In the genomic region with DNA sequence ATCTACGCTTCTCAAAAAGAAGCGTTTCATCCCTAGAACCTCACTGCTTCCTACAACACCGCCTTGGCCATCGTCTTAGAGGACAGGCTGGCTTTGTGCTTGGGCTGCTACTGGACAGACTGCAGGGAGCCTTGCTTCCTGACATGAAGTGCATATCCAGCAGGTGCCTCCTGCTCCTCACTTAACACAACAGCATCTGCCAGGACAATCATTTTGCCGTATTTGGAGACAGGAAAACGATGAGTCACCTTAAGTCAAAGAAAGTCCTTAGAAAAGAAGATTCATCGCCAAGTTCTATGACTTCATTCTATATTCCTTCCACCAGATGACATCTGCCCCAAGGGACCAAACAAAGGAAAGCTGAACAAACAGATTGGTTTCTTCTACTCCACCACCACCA, we compare ENCODE assay signal across 13 mouse cellular contexts.
DNase-seq lines count a peak whose midpoint lies in the region; ATAC-seq and TF ChIP-seq lines count a peak whose summit lies in the region.
"Had no signal": no experiment of that assay in that cellular context is flagged by ENCODE, and none has a peak within 500 bp of the region (broad histone marks: within the 10 kb centered on the region; RNA-seq: fewer than 3 reads in every experiment).

No protein-coding gene starts in this region.

- ATAC-seq in frontal cortex, adult (ENCODE audit: low TSS enrichment) = peak; percentile 50; the same call in 1 of the 2 replicates
- peak; percentile 52; the same call in 1 of the 2 replicates for ATAC-seq in lung, postnatal 0 days
- no peak for ATAC-seq in liver, postnatal 0 days
- ATAC-seq: forebrain, embryonic 16.5 days had no signal

- DNase-seq in frontal cortex, postnatal 25 days (ENCODE audit: low spot score in 2 of 2) = no peak
- peak; percentile 27 for DNase-seq in lung, postnatal 0 days (ENCODE audit: low spot score)
- DNase-seq in lung, postnatal 10 days = no peak
- peak; percentile 29 to 38 for DNase-seq in heart, postnatal 14 days
- peak; percentile 35 for DNase-seq in skeletal muscle tissue, adult 2 months (ENCODE audit: low read depth, low spot score)
- no peak for DNase-seq in liver, postnatal 0 days
- no peak for DNase-seq in cerebellum, adult 11-12 months
- DNase-seq: layer of hippocampus, postnatal 36 days; right cerebral cortex, postnatal 14 days had no signal

- H3K4me1 ChIP-seq in lung, postnatal 0 days (ENCODE audit: insufficient read depth, low read depth, low read length) = no peaks in the 10 kb centered on the region
- no peaks in the 10 kb centered on the region for H3K4me1 ChIP-seq in liver, postnatal 0 days (ENCODE audit: insufficient read depth)
- H3K4me1 ChIP-seq: liver, embryonic 15.5 days had no signal

- intact Hi-C loops in heart, postnatal 14 days (cut with DNase I) = loop anchor here (2.0 to 10.0 kb wide), 4 partner anchors 81 to 319 kb away; no protein-coding TSS in a partner anchor

- no peak overlapping the region for H3K27ac ChIP-seq in lung, postnatal 0 days (ENCODE audit: low read length)
- H3K27ac ChIP-seq in liver, postnatal 0 days (ENCODE audit: low read depth) = no peak overlapping the region
- H3K27ac ChIP-seq: hindbrain, embryonic 10.5 days; liver, embryonic 15.5 days had no signal

- H3K36me3 ChIP-seq in lung, postnatal 0 days (ENCODE audit: insufficient read depth, low read length) = no peaks in the 10 kb centered on the region
- no peaks in the 10 kb centered on the region for H3K36me3 ChIP-seq in liver, postnatal 0 days (replicated peaks; ENCODE audit: insufficient read depth, low read length)
- H3K36me3 ChIP-seq: hindbrain, embryonic 10.5 days; liver, embryonic 15.5 days had no signal

- no peaks in the 10 kb centered on the region for H3K27me3 ChIP-seq in lung, postnatal 0 days (replicated peaks; ENCODE audit: insufficient read depth, low read length)
- no peaks in the 10 kb centered on the region for H3K27me3 ChIP-seq in liver, postnatal 0 days (ENCODE audit: insufficient read depth, low read length)
- H3K27me3 ChIP-seq: liver, embryonic 15.5 days had no signal

- 73% methylated on average over 7 of the region's 7 CpGs for WGBS in lung, postnatal 0 days
- WGBS in liver, postnatal 0 days (ENCODE audit: insufficient replicate concordance) = 70% methylated on average over 7 of the region's 7 CpGs

- TF ChIP-seq CTCF in lung, postnatal 0 days (IDR thresholded peaks at IDR 0.05) = no peak
- TF ChIP-seq CTCF in liver, postnatal 0 days (IDR thresholded peaks at IDR 0.05; ENCODE audit: low read depth) = no peak

- H3K4me3 ChIP-seq in lung, postnatal 0 days (ENCODE audit: low read depth, low read length) = no peak overlapping the region
- H3K4me3 ChIP-seq in liver, postnatal 0 days (ENCODE audit: low read depth, low read length) = no peak overlapping the region
- H3K4me3 ChIP-seq: hindbrain, embryonic 10.5 days; liver, embryonic 15.5 days had no signal

- H3K9ac ChIP-seq in lung, postnatal 0 days (replicated peaks; ENCODE audit: low read depth) = no peak overlapping the region
- H3K9ac ChIP-seq in liver, postnatal 0 days (replicated peaks) = no peak overlapping the region
- H3K9ac ChIP-seq: liver, embryonic 15.5 days had no signal

- TF ChIP-seq EP300 in lung, postnatal 0 days (IDR thresholded peaks at IDR 0.05) = no peak
- no peak for TF ChIP-seq EP300 in liver, postnatal 0 days (IDR thresholded peaks at IDR 0.05; ENCODE audit: low read depth)

- no peak overlapping the region for H3K4me2 ChIP-seq in lung, postnatal 0 days (replicated peaks; ENCODE audit: low read depth, low read length)
- no peak overlapping the region for H3K4me2 ChIP-seq in liver, postnatal 0 days (ENCODE audit: low read depth, low read length)
- H3K4me2 ChIP-seq: liver, embryonic 15.5 days had no signal

- H3K9me3 ChIP-seq in lung, postnatal 0 days (ENCODE audit: low read length) = no peaks in the 10 kb centered on the region
- no peaks in the 10 kb centered on the region for H3K9me3 ChIP-seq in liver, postnatal 0 days (ENCODE audit: low read length)
- H3K9me3 ChIP-seq: hindbrain, embryonic 10.5 days; liver, embryonic 15.5 days had no signal

Comparison
In these comparisons a context has a peak if more than half of its experiments do, and no peak if none do; other contexts are left out.
1. DNase-seq: peak in lung, postnatal 0 days (single experiment), heart, postnatal 14 days (2 of 2) and skeletal muscle tissue, adult 2 months (single experiment); none in frontal cortex, postnatal 25 days (0 of 2), lung, postnatal 10 days (single experiment), liver, postnatal 0 days (single experiment) and cerebellum, adult 11-12 months (single experiment).